Mouse (Mus musculus): ENCODE data around the gene Epha4. TPM values are rescaled to one million over a fixed set of nuclear protein-coding genes. Genes with fewer than 3 reads are reported as not detected.

Epha4 gene
- polyA plus RNA-seq, 1 experiment from 2014 or later = 37.3 TPM

DNA sequence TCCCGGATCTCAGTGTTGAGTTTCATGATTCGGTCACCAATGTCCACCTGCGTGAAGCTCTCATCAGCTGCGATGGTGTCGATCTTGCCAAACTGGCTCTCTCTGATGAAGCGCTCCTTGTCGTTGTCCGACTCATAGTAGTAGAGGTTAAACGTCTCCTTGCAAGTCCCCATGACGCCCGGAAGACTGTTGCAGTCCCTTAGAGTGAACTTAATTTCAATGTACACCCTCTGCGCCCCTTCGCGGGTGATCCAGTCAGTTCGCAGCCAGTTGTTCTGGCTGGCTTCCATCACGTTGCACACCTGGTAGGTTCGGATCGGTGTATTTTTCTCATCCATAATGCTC is 8.1 kb downstream of the Epha4 start:
- Histone ChIP-seq H3K4me1 (replicated peaks) (peaks cover 81% of the 10 kb centered on the region), H3K27me3 (no peaks in the 10 kb centered on the region), H3K4me3 (peak overlapping the region; percentile 36; the same call in 1 of the 2 replicates), H3K27ac (peak overlapping the region; percentile 55; the same call in 1 of the 2 replicates), H3K4me2 (peak overlapping the region; percentile 57), H3K36me3 (peaks cover 9% of the 10 kb centered on the region), H3K9ac (peak overlapping the region; percentile 54; the same call in 1 of the 2 replicates), H3K9me3 (no peaks in the 10 kb centered on the region)
- 74% methylated on average over 18 of the region's 18 CpGs for WGBS
- no peak for ATAC-seq (ENCODE audit: low FRiP score)

DNA sequence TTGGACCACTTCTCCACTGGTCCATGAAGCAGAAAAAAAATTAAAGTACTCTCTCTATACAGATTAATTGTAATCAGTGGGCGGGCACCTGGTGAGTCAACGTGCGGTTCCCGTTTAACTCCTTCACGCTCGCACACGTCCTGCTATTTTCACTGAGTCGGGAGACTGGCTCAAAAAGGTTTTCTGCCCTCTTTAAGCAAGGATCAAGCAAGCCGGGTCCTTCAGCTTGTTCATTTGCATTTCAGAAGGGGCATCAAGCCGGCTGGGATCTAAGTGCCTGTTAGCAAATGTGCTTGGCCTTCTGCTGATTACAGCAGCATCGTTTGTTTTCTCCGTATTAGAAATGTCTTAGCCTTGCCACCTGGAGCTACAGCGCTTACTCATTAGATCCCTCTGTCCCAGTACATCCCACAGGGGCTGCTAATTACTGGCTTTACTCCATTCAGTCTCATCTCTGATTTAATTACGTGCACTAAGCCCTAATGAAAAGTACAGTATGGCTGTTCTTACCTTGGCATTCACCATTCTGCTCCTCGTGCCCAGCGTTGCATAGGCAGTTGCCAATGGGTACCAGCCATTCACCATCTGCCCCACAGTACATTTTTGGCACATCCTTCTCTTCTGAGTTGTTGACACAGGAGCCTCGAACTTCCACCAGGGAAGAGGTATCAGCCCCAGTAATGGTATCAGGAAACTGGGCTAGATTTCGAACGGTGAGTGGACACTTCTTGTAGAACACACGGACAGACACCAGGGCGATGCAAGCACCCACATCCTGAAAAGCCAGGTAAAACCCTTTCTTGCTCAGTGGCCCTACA is 8.6 kb downstream of the Epha4 start:
- Histone ChIP-seq H3K27me3 (no peaks in the 10 kb centered on the region), H3K4me2 (peak overlapping the region; percentile 57), H3K9ac (peak overlapping the region; percentile 54), H3K9me3 (no peaks in the 10 kb centered on the region), H3K4me3 (peak overlapping the region; percentile 36), H3K4me1 (replicated peaks) (peaks cover 81% of the 10 kb centered on the region), H3K27ac (peak overlapping the region; percentile 55), H3K36me3 (peaks cover 9% of the 10 kb centered on the region)
- WGBS = 29% methylated on average over 21 of the region's 21 CpGs
- peak; percentile 71 for ATAC-seq (ENCODE audit: low FRiP score)

DNA sequence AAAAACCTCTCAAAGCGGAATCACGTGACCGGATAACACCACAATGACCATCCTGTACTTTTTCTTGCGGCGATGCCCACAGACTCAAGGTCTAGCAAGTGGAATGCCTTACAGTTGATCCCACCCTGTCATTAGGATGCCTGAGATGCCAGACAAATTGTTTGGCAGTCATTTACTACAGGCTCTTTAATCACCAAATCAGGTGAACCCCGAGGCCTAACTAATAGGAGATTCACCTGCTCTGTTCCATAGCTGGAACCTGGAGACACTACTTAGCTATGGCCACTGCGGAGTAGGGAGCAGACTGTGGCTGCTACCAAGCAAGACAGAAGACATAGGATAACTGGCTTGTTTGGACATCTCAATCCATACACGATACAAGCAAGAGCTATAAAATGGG is 9.6 kb downstream of the Epha4 start:
- WGBS = 71% methylated on average over 8 of the region's 8 CpGs
- Histone ChIP-seq H3K36me3 (peaks cover 9% of the 10 kb centered on the region), H3K9ac (peak overlapping the region; percentile 54), H3K27ac (peak overlapping the region; percentile 55; the same call in 1 of the 2 replicates), H3K4me2 (peak overlapping the region; percentile 57), H3K9me3 (no peaks in the 10 kb centered on the region), H3K4me3 (peak overlapping the region; percentile 36), H3K4me1 (replicated peaks) (peaks cover 81% of the 10 kb centered on the region), H3K27me3 (no peaks in the 10 kb centered on the region)
- ATAC-seq (ENCODE audit: low FRiP score) = no peak

DNA sequence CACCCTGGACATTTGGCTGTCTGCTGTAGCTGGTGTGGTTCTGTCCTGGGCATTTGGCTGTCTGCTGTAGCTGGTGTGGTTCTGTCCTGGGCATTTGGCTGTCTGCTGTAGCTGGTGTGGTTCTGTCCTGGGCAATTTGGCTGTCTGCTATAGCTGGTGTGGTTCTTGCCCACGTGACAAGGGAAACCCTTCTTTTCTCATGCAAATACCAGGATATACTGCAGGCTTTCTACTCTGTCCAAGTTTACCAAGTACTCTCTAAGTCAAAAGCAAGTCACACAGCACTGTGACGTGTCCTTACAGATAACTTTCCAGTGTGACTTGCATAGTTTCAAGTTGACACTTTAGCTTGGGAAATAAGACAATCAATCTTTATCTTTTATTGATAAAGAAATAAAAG is 10.1 kb downstream of the Epha4 start:
- H3K36me3 ChIP-seq = peaks cover 9% of the 10 kb centered on the region
- H3K4me3 ChIP-seq = peak overlapping the region; percentile 36
- WGBS = 16% methylated on average over 2 of the region's 2 CpGs
- no peak overlapping the region for H3K27ac ChIP-seq
- no peaks in the 10 kb centered on the region for H3K9me3 ChIP-seq
- no peaks in the 10 kb centered on the region for H3K27me3 ChIP-seq
- peaks cover 82% of the 10 kb centered on the region for H3K4me1 ChIP-seq (replicated peaks)
- no peak for ATAC-seq (ENCODE audit: low FRiP score)
- H3K9ac ChIP-seq = no peak overlapping the region; the same call in 1 of the 2 replicates
- peak overlapping the region; percentile 57 for H3K4me2 ChIP-seq

DNA sequence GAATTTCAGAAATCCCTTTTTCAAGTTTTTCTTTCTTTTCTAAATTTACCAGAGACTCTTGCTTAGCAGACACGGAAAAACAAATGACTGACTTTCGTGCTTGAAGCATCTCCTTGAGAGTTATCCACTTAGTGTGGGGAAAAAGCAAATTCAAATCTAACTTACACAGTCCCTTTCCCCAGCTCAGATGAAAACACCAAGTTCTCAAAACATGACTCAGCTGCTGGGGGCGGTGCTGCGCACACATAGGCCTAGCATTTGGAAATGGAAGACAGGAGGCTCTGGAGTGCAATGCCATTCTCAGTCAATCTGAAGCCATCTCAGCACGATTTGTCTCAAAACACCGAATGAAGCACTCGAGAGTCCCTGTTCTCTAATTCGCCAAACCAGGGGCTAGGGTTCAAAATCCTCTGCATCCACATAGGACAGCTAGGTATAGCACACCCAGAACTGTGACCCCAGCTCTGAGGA is 11.1 kb downstream of the Epha4 start:
- H3K36me3 ChIP-seq = peaks cover 9% of the 10 kb centered on the region
- no peak overlapping the region for H3K27ac ChIP-seq
- peak overlapping the region; percentile 36 for H3K4me3 ChIP-seq
- peak overlapping the region; percentile 57 for H3K4me2 ChIP-seq
- H3K9ac ChIP-seq = no peak overlapping the region; the same call in 1 of the 2 replicates
- no peaks in the 10 kb centered on the region for H3K9me3 ChIP-seq
- no peak for ATAC-seq (ENCODE audit: low FRiP score)
- WGBS = 52% methylated on average over 8 of the region's 8 CpGs
- H3K27me3 ChIP-seq = no peaks in the 10 kb centered on the region
- H3K4me1 ChIP-seq (replicated peaks) = peaks cover 85% of the 10 kb centered on the region

DNA sequence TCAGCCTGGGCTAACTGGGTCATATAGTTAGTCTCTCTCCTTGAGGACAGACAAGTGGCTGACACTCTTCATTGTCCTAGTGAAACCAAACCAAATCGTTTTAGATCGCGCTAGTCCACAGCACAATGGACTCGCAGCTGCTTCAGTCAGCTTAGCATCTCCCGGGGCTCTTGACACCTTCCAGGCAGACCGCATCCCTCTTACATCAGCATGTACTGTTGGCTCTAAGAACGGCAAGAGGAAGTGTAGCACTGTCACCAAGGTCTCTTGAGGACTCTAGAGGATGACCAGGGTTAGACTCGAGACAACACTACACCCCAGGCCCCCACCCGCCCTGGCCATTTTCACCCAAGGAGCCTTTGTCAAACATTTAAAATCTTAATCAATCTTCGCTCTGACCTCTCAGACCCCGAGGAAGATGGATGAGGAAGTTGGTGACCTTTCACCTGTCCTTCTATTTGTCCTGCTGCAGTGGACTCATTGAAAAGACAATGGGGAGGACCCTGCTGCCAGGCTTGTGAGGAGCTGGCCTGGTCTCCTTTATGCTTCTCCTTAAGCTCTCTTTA is 12.3 kb downstream of the Epha4 start:
- H3K27me3 ChIP-seq = no peaks in the 10 kb centered on the region
- H3K4me3 ChIP-seq = peak overlapping the region; percentile 14; the same call in 1 of the 2 replicates
- H3K4me2 ChIP-seq = peak overlapping the region; percentile 57
- peaks cover 85% of the 10 kb centered on the region for H3K4me1 ChIP-seq (replicated peaks)
- peaks cover 9% of the 10 kb centered on the region for H3K36me3 ChIP-seq
- 0 out of 2 replicates have a peak, but pooled peaks have one; percentile 31 for ATAC-seq (ENCODE audit: low FRiP score)
- 0 out of 2 replicates have a peak overlapping the region, but pooled peaks have one; percentile 35 for H3K9ac ChIP-seq
- H3K27ac ChIP-seq = peak overlapping the region; percentile 19
- WGBS = 11% methylated on average over 11 of the region's 11 CpGs
- H3K9me3 ChIP-seq = no peaks in the 10 kb centered on the region

DNA sequence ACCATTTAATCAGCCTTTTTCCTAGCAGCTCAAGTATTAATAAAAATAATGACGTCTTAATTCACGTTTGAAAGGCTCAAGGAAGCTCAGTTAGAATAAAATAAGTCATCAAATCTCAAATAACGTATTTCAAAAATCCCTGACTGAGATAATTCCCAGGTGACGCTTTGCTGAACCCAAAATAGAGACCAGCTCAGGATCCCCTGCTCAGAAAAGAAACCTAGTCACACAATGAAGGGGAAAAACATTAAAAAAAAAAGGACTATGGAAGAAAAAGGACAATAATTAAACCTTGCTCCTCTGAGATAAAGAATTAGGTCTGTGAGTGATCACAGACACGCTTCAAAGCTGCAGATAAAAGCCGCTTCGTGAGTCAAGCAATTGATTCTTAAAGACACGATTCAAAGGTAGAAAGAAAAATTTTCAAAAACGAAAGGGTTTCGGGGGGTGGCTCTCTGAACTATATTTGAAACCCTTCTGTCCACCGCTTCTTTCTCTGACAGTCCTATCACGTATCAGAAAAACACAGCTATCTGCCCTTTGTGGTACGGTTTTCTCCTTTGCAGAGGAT is 13.4 kb downstream of the Epha4 start:
- H3K4me3 ChIP-seq = peak overlapping the region; percentile 9; the same call in 1 of the 2 replicates
- H3K27ac ChIP-seq = no peak overlapping the region

DNA sequence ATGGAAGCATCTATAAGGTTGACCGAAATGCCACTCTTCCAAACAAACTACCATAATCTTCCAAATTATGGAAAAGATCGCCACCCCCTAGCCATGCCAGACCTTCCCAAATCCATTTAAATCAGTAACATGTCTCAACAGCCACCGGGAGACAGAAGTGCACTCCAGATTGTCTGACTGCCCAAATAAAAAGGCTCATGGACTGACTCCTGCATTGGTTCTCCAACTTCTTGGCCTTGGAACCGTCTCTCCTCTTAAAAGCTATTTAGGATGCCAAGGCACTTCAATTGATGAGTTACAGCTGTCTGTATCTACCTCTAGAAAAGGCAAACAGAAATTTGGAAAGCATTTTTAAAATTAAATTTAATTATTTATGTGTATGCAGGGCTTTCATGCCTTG is 17.4 kb downstream of the Epha4 start:
- peak overlapping the region; percentile 31; the same call in 1 of the 2 replicates for H3K4me2 ChIP-seq
- H3K4me3 ChIP-seq = no peak overlapping the region
- 31% methylated on average over 4 of the region's 4 CpGs for WGBS
- ATAC-seq (ENCODE audit: low FRiP score) = no peak
- H3K9me3 ChIP-seq = no peaks in the 10 kb centered on the region
- H3K9ac ChIP-seq = no peak overlapping the region
- H3K27me3 ChIP-seq = no peaks in the 10 kb centered on the region
- peaks cover 80% of the 10 kb centered on the region for H3K4me1 ChIP-seq (replicated peaks)
- no peaks in the 10 kb centered on the region for H3K36me3 ChIP-seq
- H3K27ac ChIP-seq = peak overlapping the region; percentile 41; the same call in 1 of the 2 replicates

More for the DNA sequence above, 13.4 kb downstream of the Epha4 start:
- Histone ChIP-seq H3K9me3 (no peaks in the 10 kb centered on the region), H3K4me1 (replicated peaks) (peaks cover 86% of the 10 kb centered on the region), H3K36me3 (peaks cover 2% of the 10 kb centered on the region), H3K27me3 (no peaks in the 10 kb centered on the region), H3K4me2 (peak overlapping the region; percentile 45), H3K9ac (peak overlapping the region; percentile 55)
- no peak for ATAC-seq (ENCODE audit: low FRiP score)
- WGBS = 35% methylated on average over 13 of the region's 13 CpGs

DNA sequence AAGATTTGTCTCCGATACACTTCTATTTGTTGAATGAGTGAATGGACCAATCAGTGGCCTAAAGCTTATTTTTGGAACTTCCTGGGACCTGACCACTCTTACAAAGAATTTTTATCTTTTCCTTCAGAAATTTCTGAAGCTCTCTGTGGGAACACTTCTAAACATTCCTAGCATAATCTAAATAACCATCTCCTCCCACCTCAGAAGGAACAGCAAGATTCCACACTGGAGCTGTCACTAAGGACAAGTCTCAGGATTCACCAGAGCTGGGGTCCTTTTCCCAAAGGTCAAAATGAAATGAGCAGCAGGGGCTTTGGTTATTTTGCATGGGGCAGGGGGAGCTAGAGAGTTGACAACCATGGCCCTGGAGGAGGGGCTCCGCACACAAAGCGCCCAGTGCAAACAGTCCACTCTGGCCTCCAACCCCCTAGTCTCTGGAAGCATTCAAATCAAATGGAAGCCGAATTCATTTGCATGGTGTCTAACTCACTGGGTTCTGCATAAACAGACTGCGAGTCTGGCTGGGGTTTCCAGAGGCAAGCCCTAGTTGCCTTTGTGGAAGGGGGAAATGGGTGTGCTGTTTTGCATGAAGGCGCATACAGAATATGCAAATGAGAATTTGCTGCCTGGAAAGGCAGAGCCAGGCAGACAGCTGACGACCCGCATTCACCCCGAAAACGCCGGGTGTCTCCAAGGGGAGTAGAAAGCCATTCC is 18.3 kb downstream of the Epha4 start:
- WGBS = 6% methylated on average over 11 of the region's 11 CpGs
- Histone ChIP-seq H3K4me3 (peak overlapping the region; percentile 1; the same call in 1 of the 2 replicates), H3K9ac (peak overlapping the region; percentile 31; the same call in 1 of the 2 replicates)

DNA sequence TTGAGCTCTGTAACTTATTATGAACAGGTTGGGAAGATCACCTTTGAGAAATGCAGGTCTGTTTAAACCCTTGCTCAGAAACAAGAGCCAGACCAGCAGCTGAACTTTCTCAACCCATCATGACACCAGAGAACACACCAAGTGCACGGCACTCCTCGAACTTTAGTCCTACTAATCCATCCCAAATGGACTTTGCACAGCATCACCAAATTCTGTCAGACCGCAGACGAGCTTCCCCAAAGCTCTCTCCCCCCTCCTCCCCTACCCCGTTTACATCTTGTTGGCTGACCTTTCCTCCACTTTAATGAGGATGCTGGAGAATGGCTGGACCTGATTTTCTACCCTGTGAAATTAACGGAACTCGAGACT is 19.1 kb downstream of the Epha4 start:
- H3K4me3 ChIP-seq = no peak overlapping the region
- peak overlapping the region; percentile 19; the same call in 1 of the 2 replicates for H3K4me2 ChIP-seq
- peak overlapping the region; percentile 79 for H3K27ac ChIP-seq
- no peaks in the 10 kb centered on the region for H3K9me3 ChIP-seq
- 12% methylated on average over 7 of the region's 7 CpGs for WGBS
- no peaks in the 10 kb centered on the region for H3K27me3 ChIP-seq
- peaks cover 71% of the 10 kb centered on the region for H3K4me1 ChIP-seq (replicated peaks)
- no peak for ATAC-seq (ENCODE audit: low FRiP score)
- H3K36me3 ChIP-seq = no peaks in the 10 kb centered on the region
- H3K9ac ChIP-seq = no peak overlapping the region

More for the DNA sequence above, 18.3 kb downstream of the Epha4 start:
- Histone ChIP-seq H3K36me3 (no peaks in the 10 kb centered on the region), H3K27me3 (no peaks in the 10 kb centered on the region), H3K4me2 (peak overlapping the region; percentile 31), H3K27ac (peak overlapping the region; percentile 79), H3K4me1 (replicated peaks) (peaks cover 76% of the 10 kb centered on the region), H3K9me3 (no peaks in the 10 kb centered on the region)
- ATAC-seq (ENCODE audit: low FRiP score) = peak; percentile 78

DNA sequence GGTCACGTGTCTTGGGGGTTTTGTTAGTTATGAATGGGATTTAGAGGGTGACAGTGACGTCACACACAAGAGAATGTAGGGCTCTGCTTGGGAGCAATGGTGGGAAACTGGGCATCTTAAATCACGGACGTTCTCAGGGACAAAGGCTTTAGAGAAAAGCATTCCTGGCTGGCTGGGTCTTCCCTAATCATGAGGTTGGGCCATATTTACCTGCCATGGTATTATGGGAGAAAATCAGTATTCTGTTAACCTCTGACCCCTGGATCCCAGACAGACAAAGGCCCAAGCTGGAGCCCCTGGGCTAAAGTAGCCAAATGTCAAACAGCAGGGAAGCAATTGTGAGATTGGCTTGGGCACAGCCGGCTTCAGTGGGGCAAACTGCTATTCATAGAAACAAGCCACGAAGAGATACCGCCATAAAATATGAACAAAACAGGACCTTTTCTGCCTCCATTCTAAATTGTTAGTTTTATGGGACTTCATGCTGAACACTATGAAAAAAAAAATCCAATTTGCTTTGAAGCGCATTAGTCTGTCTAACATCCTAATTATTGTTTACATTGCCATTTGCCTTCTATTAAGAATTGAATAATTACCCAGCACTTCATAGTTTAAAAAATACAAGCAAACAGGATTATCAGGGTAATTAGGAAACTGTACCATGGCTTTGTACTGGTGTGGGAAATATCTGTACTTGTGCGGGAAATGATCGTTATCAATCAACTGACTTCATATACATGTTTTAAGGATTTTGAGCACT is 19.7 kb downstream of the Epha4 start:
- H3K36me3 ChIP-seq = no peaks in the 10 kb centered on the region
- ATAC-seq (ENCODE audit: low FRiP score) = no peak
- peak overlapping the region; percentile 27 for H3K4me2 ChIP-seq
- H3K27ac ChIP-seq = peak overlapping the region; percentile 79; the same call in 1 of the 2 replicates
- WGBS = 19% methylated on average over 10 of the region's 10 CpGs
- no peak overlapping the region for H3K9ac ChIP-seq
- peaks cover 69% of the 10 kb centered on the region for H3K4me1 ChIP-seq (replicated peaks)
- H3K27me3 ChIP-seq = no peaks in the 10 kb centered on the region
- H3K9me3 ChIP-seq = no peaks in the 10 kb centered on the region
- no peak overlapping the region for H3K4me3 ChIP-seq
